Mouse (Mus musculus) liver, adult (tissue): Measurements from ENCODE around the gene Clcn1.

Source experiments
- GATA4 ChIP-seq: IDR thresholded peaks from 2 replicates; pipeline ENCODE4 v1.6.1; 2014; ENCODE audit warnings: mild to moderate bottlenecking, low read length; ENCODE audit not compliant: insufficient replicate concordance

Clcn1 gene

GRCm38 (mm10) chr6:42354076-42355019 is 67.9 kb downstream of the Clcn1 start:
- TF ChIP-seq GATA4, result no peak

- no peak for TF ChIP-seq GATA4
These were observed 68.9 kb downstream of the Clcn1 start for GRCm38 (mm10) chr6:42355366-42355765.

GRCm38 (mm10) chr6:42355794-42356600 is 69.5 kb downstream of the Clcn1 start:
- TF ChIP-seq GATA4, result no peak

DNA sequence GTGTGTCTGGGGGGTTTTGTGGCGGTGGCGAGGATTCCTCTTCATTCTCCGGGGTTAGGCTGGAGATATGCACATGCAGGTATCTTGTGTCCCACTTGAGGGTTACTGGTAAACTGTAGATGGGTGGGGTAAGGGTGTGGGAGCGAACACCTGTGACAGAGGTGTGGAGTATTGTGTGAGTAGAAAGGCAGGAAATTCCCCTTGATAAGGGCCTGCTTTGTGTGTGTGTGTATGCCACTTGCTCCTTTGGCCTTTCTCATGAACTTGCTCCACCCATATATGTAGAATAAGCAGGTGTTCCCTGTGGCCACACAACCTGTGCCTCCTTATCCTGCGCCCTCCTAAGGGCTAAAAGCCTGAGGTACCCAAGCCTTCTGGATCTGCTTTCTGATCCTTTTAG is 70.4 kb downstream of the Clcn1 start:
- no peak for TF ChIP-seq GATA4

DNA sequence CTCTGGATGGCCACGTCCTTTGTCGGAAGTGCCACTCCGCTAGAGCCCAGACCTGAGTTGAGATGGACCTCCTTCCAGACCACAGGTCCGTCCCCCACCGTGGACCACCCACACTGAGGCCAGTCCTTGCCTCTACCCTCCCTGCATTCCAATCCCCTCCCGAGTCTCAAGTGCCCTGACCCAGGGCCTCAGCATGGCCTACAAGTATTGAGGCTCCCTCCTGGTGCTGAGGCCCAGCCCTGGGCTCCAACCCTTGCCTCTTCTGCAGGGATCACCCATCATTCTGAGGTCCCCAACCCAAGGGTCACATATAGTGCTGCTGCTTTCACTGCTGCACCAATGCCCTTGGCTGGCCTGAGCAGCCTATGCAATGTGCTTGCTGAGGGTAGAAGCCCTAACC is 71.4 kb downstream of the Clcn1 start:
- no peak for TF ChIP-seq GATA4

DNA sequence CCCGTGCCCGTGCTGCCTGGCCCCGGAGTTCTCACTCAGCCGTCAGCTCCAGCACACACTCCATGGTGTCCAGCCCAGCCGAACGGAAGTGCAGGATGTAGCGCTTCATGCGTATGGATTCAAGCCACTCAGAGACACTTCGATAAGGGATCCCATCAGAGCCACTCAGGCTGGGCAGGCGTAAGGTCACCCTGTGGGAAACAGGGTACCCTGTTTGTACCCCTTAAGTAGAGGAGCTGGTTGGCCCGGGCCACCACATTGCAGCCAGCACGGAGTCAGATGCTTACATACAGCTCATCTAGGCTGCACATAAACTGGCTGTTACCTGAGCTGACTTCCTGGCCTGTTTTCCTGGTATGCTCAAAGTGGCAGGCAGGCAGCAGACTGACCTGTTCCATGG is 72.4 kb downstream of the Clcn1 start:
- no peak for TF ChIP-seq GATA4

DNA sequence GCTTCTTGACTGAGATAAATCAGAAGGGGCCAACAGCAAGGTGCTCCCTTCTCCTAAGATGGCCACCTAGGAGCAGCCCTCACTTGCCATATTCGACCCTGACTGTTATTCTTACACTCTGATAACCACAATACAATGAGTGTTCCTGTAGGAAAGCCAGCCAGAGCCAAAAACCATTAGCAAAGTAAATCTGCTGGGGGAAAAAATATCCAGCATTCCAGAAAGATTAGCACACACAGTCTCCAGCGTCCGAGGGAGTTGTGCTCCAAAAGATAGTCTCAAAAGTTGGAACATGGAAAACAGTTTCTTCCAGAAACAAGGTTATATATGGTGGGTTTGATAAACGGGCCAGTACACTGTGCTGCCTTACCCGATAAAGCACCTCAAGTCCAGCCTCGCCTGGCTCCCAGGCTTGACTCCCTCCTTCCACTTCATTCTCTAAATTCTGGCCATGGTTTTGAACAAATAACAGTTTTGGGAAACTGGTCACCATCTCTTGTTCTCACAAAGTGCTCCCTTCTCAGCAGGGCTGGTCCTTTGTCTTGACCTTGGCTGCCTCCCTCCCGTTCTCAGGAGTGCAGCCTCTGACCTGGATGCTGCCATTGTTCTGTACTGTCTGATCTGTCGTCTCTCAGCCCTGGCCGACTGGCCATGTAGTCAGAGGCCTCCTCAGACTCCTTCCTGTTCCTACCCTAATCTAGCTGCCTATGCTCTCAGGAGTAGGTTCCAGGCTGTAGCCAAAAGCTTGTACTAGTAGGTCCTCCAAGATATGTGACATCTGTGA is 73.1 kb downstream of the Clcn1 start:
- TF ChIP-seq GATA4, result peak; percentile 72; the same call in 1 of the 2 replicates

- no peak for TF ChIP-seq GATA4
These were observed 73.9 kb downstream of the Clcn1 start for GRCm38 (mm10) chr6:42360231-42360840.

DNA sequence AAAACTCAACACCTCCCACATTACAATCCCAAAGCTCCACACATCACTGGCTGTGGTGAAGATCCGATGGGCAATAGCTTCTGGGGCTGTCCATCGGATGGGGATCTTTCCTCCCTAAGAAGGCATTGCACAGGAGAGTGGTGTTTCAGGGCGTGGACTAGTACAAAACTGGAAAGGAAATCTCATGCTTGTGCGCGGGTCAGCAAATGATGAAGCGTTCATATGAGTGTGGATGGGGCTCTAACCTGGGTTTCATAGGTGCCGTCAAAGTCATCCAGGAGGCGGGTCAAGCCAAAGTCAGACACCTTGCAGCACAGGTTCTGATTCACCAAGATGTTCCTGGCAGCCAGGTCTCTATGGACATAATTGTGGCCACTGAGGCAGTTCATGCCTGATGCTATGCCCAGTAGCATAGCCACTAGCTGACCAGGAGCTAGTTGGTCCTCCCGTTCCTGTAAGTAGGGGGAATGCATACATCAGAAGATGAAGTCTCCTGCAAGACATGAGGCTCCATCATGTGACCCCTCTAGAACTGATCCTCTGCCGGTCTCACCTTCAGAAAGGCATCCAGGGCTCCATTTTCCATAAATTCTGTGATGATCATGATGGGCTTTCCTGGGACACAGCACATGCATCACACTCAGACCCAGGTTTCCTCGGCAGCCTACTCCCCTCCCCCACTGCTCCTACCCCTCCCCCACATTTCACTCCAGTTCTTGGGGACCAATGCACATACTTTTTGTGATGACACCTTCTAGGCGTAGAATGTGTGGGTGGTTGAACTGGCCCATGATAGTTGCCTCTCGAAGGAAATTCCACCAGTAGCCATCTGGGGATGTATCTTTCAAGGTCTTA is 74.8 kb downstream of the Clcn1 start:
- no peak for TF ChIP-seq GATA4

- TF ChIP-seq GATA4, result no peak
These were observed 75.6 kb downstream of the Clcn1 start for GRCm38 (mm10) chr6:42362074-42362473.

DNA sequence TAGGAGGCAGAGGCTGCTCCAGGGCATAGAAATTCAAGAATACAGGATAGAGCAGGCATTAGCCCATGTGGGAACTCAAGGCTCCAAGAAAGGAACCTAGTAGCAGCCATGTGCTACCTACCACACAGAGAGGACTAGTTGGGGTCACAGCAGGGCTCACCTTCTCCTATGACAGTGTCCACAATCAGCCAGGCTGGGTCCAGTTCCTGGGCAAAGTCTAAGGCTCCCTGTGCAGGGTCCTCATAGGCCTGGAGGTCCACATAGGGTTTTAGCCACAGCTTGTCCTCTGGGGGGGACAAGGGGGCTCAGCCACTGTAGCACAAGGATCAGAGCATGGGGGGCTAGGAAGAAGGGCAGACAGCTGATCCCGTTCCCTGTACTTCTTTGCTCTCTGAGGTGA is 76.0 kb downstream of the Clcn1 start:
- no peak for TF ChIP-seq GATA4

- no peak for TF ChIP-seq GATA4
These were observed 76.5 kb downstream of the Clcn1 start for GRCm38 (mm10) chr6:42362974-42363373.

- TF ChIP-seq GATA4, result no peak
These were observed 77.6 kb downstream of the Clcn1 start for GRCm38 (mm10) chr6:42364066-42364465.

- TF ChIP-seq GATA4, result no peak
These were observed 78.1 kb downstream of the Clcn1 start for GRCm38 (mm10) chr6:42364607-42365006.
